Mouse (Mus musculus): ENCODE measurements around the gene Apobec4. TPM values are rescaled to one million over a fixed set of nuclear protein-coding genes. Genes with fewer than 3 reads are reported as not detected.

Apobec4 gene
- total RNA-seq (2014; fragmentation: Nextera tagmentation) (not detected in 2 replicates), total RNA-seq (2017) (0.33 TPM in 1 of 2 replicates, not detected in the other), polyA plus RNA-seq (2012) (not detected in 2 replicates)

DNA sequence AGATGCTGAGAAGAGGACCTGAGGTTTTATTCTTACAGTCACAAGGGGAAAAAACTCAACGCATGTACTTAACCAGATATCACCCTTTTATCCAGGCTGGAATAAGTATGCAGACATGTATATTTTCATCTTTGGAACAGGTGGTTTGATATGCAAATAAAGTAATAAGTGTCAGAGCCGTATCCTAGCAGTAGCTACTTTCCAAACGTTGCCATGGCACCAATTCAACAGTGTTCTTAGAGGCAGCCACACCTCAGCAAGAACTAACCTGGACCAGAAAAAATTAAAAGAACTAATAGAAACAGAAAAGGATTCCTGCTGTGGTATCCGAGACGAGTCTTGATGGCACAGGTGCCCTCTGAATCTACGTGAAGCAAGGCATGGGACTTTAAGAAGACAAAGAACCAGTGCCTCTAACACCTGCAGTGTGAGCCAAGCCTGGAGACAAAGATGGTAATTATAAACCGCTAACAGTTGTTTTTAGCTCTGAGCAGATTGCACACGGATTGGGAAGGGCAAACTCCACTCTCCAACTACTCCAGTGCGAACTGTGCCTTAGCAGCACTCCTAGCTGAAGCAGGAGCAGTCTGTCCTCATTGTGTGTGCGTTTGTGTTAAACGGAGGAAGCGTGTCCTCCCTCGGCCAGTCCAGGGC is at the start of gene Apobec4:
Gene Apobec4, plus strand, starts transcription at position 240 of the 654 bp plus-strand sequence.
- H3K4me1 ChIP-seq (ENCODE audit: insufficient read depth, low read depth, low read length): no peaks in the 10 kb centered on the region
- no peaks in the 10 kb centered on the region for H3K9me3 ChIP-seq (replicated peaks)
- no peak within 1 kb of the TSS for H3K4me3 ChIP-seq (ENCODE audit: low read depth, low read length)
- H3K36me3 ChIP-seq (replicated peaks): no peaks in the 10 kb centered on the region
- DNase-seq (ENCODE audit: low spot score) (no peak), ATAC-seq (ENCODE audit: extremely low read depth, insufficient number of reproducible peaks, low FRiP score, poor library complexity, severe bottlenecking) (no peak)
- TF ChIP-seq GATA2 (IDR thresholded peaks at IDR 0.05; ENCODE audit: borderline replicate concordance, low read depth, low read length): no peak
- no peak for TF ChIP-seq CTCF (IDR thresholded peaks at IDR 0.05; ENCODE audit: low read depth, low read length)
- no peak for TF ChIP-seq GATA1 (IDR thresholded peaks at IDR 0.05; ENCODE audit: borderline replicate concordance, low read length)
- no peak for TF ChIP-seq POLR2AphosphoS5 (IDR thresholded peaks at IDR 0.05; ENCODE audit: insufficient replicate concordance, low read depth, low read length)
- no peak for TF ChIP-seq TAL1 (conservative IDR thresholded peaks at IDR 0.05; ENCODE audit: low read depth, low read length)
- H3K27me3 ChIP-seq (ENCODE audit: insufficient read depth, low read length): peaks cover 11% of the 10 kb centered on the region; the same call in 1 of the 2 replicates

DNA sequence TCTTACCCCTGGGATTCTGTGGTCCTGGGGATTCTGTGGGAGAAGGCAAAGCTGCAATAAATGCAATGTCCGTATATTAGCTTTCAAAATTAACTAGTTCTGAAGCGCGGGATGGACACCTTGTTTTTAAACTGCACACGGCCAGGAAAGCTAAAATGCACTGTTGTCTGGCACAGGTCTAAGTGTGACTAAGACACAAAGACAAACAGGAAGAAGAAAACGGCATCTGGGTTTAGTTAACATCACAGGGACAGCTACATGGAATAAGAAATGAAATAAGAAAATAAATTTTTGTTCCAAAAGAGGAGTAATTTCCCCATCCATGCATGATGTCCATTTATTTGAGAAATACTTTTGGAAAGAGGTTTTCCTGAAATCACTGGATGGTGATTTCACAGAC is 49.3 kb upstream of the Apobec4 start:
- Histone ChIP-seq H3K9me3 (replicated peaks) (0 out of 2 replicates have a peak, but pooled peaks cover 3% of the 10 kb centered on the region), H3K36me3 (replicated peaks) (no peaks in the 10 kb centered on the region), H3K4me3 (ENCODE audit: low read depth, low read length) (no peak overlapping the region), H3K27me3 (ENCODE audit: insufficient read depth, low read length) (no peaks in the 10 kb centered on the region), H3K4me1 (ENCODE audit: insufficient read depth, low read depth, low read length) (no peaks in the 10 kb centered on the region)
- no peak for TF ChIP-seq TAL1 (conservative IDR thresholded peaks at IDR 0.05; ENCODE audit: low read depth, low read length)
- TF ChIP-seq GATA1 (IDR thresholded peaks at IDR 0.05; ENCODE audit: borderline replicate concordance, low read length): no peak
- no peak for TF ChIP-seq GATA2 (IDR thresholded peaks at IDR 0.05; ENCODE audit: borderline replicate concordance, low read depth, low read length)
- no peak for TF ChIP-seq CTCF (IDR thresholded peaks at IDR 0.05; ENCODE audit: low read depth, low read length)
- DNase-seq (ENCODE audit: low spot score): no peak
- no peak for ATAC-seq (ENCODE audit: extremely low read depth, insufficient number of reproducible peaks, low FRiP score, poor library complexity, severe bottlenecking)

DNA sequence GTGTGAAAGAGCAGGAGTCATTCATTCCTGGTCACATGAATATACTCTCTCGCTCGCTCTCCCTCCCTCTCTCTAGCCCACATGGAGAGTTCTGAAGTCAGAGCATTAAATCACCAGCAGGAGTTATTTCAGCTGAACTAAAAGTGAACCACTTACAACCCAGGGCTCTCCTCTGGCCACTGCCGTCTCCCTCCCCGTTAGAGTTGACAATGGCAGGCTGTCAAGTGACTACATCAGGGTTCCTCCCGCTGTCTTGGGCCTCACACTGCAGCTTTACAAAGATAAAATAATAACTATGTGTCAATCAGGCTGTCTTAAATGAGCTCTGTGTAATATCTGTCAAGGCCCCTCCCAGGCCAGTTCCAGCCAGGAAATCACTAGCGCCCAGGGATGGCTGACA is 47.4 kb upstream of the Apobec4 start:
- Histone ChIP-seq H3K36me3 (replicated peaks) (no peaks in the 10 kb centered on the region), H3K27me3 (ENCODE audit: insufficient read depth, low read length) (no peaks in the 10 kb centered on the region), H3K9me3 (replicated peaks) (no peaks in the 10 kb centered on the region), H3K4me3 (ENCODE audit: low read depth, low read length) (no peak overlapping the region), H3K4me1 (ENCODE audit: insufficient read depth, low read depth, low read length) (no peaks in the 10 kb centered on the region)
- no peak for ATAC-seq (ENCODE audit: extremely low read depth, insufficient number of reproducible peaks, low FRiP score, poor library complexity, severe bottlenecking)
- TF ChIP-seq TAL1 (conservative IDR thresholded peaks at IDR 0.05; ENCODE audit: low read depth, low read length) (no peak), GATA1 (IDR thresholded peaks at IDR 0.05; ENCODE audit: borderline replicate concordance, low read length) (no peak), CTCF (IDR thresholded peaks at IDR 0.05; ENCODE audit: low read depth, low read length) (no peak), POLR2AphosphoS5 (IDR thresholded peaks at IDR 0.05; ENCODE audit: insufficient replicate concordance, low read depth, low read length) (no peak), GATA2 (IDR thresholded peaks at IDR 0.05; ENCODE audit: borderline replicate concordance, low read depth, low read length) (no peak)
- no peak for DNase-seq (ENCODE audit: low spot score)

DNA sequence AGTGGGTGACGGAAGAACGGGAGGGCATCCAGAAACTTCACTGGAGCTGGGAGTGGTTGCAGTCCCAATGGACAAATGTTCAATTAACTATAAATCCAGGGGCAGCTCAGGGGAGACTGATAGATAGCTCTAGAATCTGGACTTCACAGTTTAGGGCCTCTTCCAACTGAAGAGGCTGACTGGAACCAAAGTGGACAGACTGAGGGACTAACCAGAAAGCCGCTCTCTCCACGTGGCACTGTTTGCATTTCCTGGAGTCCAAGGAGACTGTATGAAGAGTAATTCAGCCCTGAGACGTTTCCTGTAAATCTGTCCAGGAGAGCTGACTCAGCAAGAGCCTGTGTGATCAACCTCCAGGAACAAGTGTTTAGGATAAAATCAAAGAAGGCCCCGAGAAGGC is 46.4 kb upstream of the Apobec4 start:
- ATAC-seq (ENCODE audit: extremely low read depth, insufficient number of reproducible peaks, low FRiP score, poor library complexity, severe bottlenecking): no peak
- no peak overlapping the region for H3K4me3 ChIP-seq (ENCODE audit: low read depth, low read length)
- H3K9me3 ChIP-seq (replicated peaks): no peaks in the 10 kb centered on the region
- TF ChIP-seq GATA1 (IDR thresholded peaks at IDR 0.05; ENCODE audit: borderline replicate concordance, low read length) (no peak), POLR2AphosphoS5 (IDR thresholded peaks at IDR 0.05; ENCODE audit: insufficient replicate concordance, low read depth, low read length) (no peak), TAL1 (conservative IDR thresholded peaks at IDR 0.05; ENCODE audit: low read depth, low read length) (no peak), GATA2 (IDR thresholded peaks at IDR 0.05; ENCODE audit: borderline replicate concordance, low read depth, low read length) (no peak), CTCF (IDR thresholded peaks at IDR 0.05; ENCODE audit: low read depth, low read length) (no peak)
- DNase-seq (ENCODE audit: low spot score): no peak
- H3K4me1 ChIP-seq (ENCODE audit: insufficient read depth, low read depth, low read length): no peaks in the 10 kb centered on the region
- no peaks in the 10 kb centered on the region for H3K27me3 ChIP-seq (ENCODE audit: insufficient read depth, low read length)
- H3K36me3 ChIP-seq (replicated peaks): no peaks in the 10 kb centered on the region

DNA sequence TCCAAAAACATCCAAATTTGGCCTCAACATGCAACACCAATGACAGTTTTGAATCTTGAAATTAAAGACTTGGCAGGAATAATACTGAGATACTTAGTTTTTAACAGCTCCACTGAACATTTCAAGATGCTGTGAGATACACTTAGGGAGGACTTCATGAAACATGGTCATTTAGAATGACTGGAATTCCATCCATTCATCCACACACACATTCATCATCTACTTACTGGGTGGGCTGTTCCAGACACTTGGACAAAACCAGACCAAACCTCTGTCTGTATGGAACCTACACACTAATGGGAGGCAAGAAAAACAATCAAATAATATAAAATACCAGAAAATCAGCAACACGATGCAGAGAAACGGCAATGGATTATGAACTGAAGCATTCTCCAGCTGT is 42.8 kb upstream of the Apobec4 start:
- TF ChIP-seq TAL1 (conservative IDR thresholded peaks at IDR 0.05; ENCODE audit: low read depth, low read length) (no peak), POLR2AphosphoS5 (IDR thresholded peaks at IDR 0.05; ENCODE audit: insufficient replicate concordance, low read depth, low read length) (no peak), GATA2 (IDR thresholded peaks at IDR 0.05; ENCODE audit: borderline replicate concordance, low read depth, low read length) (no peak), CTCF (IDR thresholded peaks at IDR 0.05; ENCODE audit: low read depth, low read length) (no peak), GATA1 (IDR thresholded peaks at IDR 0.05; ENCODE audit: borderline replicate concordance, low read length) (no peak)
- H3K27me3 ChIP-seq (ENCODE audit: insufficient read depth, low read length): no peaks in the 10 kb centered on the region
- no peak for DNase-seq (ENCODE audit: low spot score)
- no peak for ATAC-seq (ENCODE audit: extremely low read depth, insufficient number of reproducible peaks, low FRiP score, poor library complexity, severe bottlenecking)
- no peaks in the 10 kb centered on the region for H3K4me1 ChIP-seq (ENCODE audit: insufficient read depth, low read depth, low read length)
- no peak overlapping the region for H3K4me3 ChIP-seq (ENCODE audit: low read depth, low read length)
- H3K9me3 ChIP-seq (replicated peaks): no peaks in the 10 kb centered on the region
- H3K36me3 ChIP-seq (replicated peaks): no peaks in the 10 kb centered on the region

DNA sequence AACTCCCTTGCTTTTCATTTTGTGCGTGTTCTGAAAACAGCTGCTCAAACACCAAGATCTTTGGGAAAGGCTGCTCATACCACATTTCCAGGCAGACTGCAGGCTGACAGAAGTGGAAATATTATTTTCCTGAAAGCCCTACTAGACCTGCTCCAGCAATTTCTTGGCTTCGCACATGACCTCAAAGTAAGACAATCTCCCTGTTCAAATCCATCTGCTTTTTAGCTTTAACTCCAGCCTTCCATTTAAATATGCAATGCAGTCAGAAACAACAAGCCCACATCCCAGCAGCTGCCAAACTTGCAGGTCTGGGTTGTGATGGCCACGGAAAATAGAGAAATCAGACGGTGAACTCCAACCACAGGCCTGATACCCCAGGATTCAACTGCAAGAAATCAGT is 39.3 kb upstream of the Apobec4 start:
- H3K27me3 ChIP-seq (ENCODE audit: insufficient read depth, low read length): no peaks in the 10 kb centered on the region
- H3K4me3 ChIP-seq (ENCODE audit: low read depth, low read length): no peak overlapping the region
- H3K36me3 ChIP-seq (replicated peaks): no peaks in the 10 kb centered on the region
- ATAC-seq (ENCODE audit: extremely low read depth, insufficient number of reproducible peaks, low FRiP score, poor library complexity, severe bottlenecking) (no peak), DNase-seq (ENCODE audit: low spot score) (no peak)
- H3K9me3 ChIP-seq (replicated peaks): no peaks in the 10 kb centered on the region; the same call in 1 of the 2 replicates
- TF ChIP-seq POLR2AphosphoS5 (IDR thresholded peaks at IDR 0.05; ENCODE audit: insufficient replicate concordance, low read depth, low read length) (no peak), GATA1 (IDR thresholded peaks at IDR 0.05; ENCODE audit: borderline replicate concordance, low read length) (no peak), GATA2 (IDR thresholded peaks at IDR 0.05; ENCODE audit: borderline replicate concordance, low read depth, low read length) (no peak), CTCF (IDR thresholded peaks at IDR 0.05; ENCODE audit: low read depth, low read length) (no peak), TAL1 (conservative IDR thresholded peaks at IDR 0.05; ENCODE audit: low read depth, low read length) (no peak)
- no peaks in the 10 kb centered on the region for H3K4me1 ChIP-seq (ENCODE audit: insufficient read depth, low read depth, low read length)

Measured in G1E (cell line).